Mouse (Mus musculus): ENCODE results near the gene Fhl2.

DNA sequence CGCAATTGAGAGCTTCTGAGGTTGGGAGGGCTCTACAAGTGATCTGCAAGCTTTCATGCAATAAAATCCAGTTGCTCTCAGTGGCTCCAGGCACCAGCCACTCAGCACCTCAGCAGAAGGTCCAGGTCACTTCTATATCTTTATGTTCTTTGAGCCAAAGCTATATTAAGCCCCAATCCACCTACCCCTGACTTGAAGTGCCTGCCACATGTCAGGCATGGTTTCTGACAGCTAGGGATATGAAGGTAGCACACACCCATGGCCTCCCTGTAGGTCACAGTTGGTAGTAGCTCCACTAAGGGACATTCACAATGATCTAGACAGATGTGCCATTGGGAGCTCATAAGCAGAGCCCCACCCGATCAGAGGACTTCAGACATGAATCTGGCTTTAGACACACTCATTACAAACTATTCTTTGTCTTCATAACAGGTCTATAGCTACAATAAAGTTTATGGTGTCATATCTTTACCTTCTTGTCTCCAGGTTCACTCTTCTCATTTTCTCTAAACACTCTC lies 43.1 kb upstream of the Fhl2 start:
- no peak for TF ChIP-seq POLR2A (IDR thresholded peaks at IDR 0.05; ENCODE audit: extremely low read depth, insufficient read depth, low read length)
- no peak for TF ChIP-seq CTCF (IDR thresholded peaks at IDR 0.05; ENCODE audit: low read depth, low read length)
